Mouse (Mus musculus): Measurements from ENCODE around the gene Gm20388. TPM values are rescaled to one million over a fixed set of nuclear protein-coding genes. Genes with fewer than 3 reads are reported as not detected.

Gene Gm20388
- polyA plus RNA-seq, 1 experiment from 2014 or later: not detected

- no peak for ATAC-seq (ENCODE audit: low FRiP score, low TSS enrichment)
- H3K4me2 ChIP-seq (replicated peaks; ENCODE audit: low read depth, low read length): no peak overlapping the region
- H3K9ac ChIP-seq (ENCODE audit: low read depth, low read length): no peak overlapping the region
- 73% methylated on average over 1 of the region's 1 CpGs for WGBS
- no peak overlapping the region for H3K4me3 ChIP-seq (ENCODE audit: low read length)
- peaks cover 25% of the 10 kb centered on the region; the same call in 1 of the 2 replicates for H3K36me3 ChIP-seq (ENCODE audit: control insufficient read depth, insufficient read depth, low read length)
- H3K4me1 ChIP-seq (ENCODE audit: control insufficient read depth, insufficient read depth, low read length): no peaks in the 10 kb centered on the region
- no peaks in the 10 kb centered on the region for H3K9me3 ChIP-seq (ENCODE audit: control insufficient read depth, low read length)
- no peaks in the 10 kb centered on the region for H3K27me3 ChIP-seq (ENCODE audit: control insufficient read depth, insufficient read depth, low read length)
- H3K27ac ChIP-seq (ENCODE audit: low read depth, low read length): no peak overlapping the region
These were observed 4050.7 kb downstream of the Gm20388 start for GRCm38 (mm10) chr8:123961371-123961770.

DNA sequence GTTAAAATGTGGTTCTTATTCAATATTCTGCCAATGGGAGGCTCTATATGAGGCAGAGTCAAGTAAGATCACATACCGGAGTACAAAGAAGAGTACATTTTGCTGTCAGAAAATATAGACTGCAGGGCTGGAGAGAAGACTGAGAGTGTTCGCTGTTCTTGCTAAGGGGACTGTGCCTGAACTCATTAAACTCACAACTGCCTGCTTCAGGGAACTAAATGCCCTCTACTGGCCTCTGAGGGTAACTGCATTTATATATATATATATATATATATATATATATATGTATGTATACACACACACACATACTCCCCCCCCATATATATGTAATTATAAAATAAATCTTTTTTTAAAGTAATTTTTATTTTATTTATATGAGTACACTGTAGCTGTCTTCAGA, 4056.3 kb downstream of the Gm20388 start:
- Histone ChIP-seq H3K4me2 (replicated peaks; ENCODE audit: low read depth, low read length) (no peak overlapping the region), H3K4me1 (ENCODE audit: control insufficient read depth, insufficient read depth, low read length) (no peaks in the 10 kb centered on the region), H3K27me3 (ENCODE audit: control insufficient read depth, insufficient read depth, low read length) (no peaks in the 10 kb centered on the region), H3K4me3 (ENCODE audit: low read length) (no peak overlapping the region), H3K36me3 (ENCODE audit: control insufficient read depth, insufficient read depth, low read length) (peaks cover 19% of the 10 kb centered on the region; the same call in 1 of the 2 replicates), H3K9ac (ENCODE audit: low read depth, low read length) (no peak overlapping the region), H3K27ac (ENCODE audit: low read depth, low read length) (no peak overlapping the region), H3K9me3 (ENCODE audit: control insufficient read depth, low read length) (no peaks in the 10 kb centered on the region)
- ATAC-seq (ENCODE audit: low FRiP score, low TSS enrichment): no peak
- 69% methylated on average over 2 of the region's 2 CpGs for WGBS

- H3K27ac ChIP-seq (ENCODE audit: low read depth, low read length): no peak overlapping the region
- H3K9ac ChIP-seq (ENCODE audit: low read depth, low read length): no peak overlapping the region
- 71% methylated on average over 1 of the region's 1 CpGs for WGBS
- H3K27me3 ChIP-seq (ENCODE audit: control insufficient read depth, insufficient read depth, low read length): no peaks in the 10 kb centered on the region
- no peak for ATAC-seq (ENCODE audit: low FRiP score, low TSS enrichment)
- no peak overlapping the region for H3K4me3 ChIP-seq (ENCODE audit: low read length)
- H3K4me1 ChIP-seq (ENCODE audit: control insufficient read depth, insufficient read depth, low read length): 0 out of 2 replicates have a peak, but pooled peaks cover 4% of the 10 kb centered on the region
- no peaks in the 10 kb centered on the region for H3K36me3 ChIP-seq (ENCODE audit: control insufficient read depth, insufficient read depth, low read length)
- no peak overlapping the region for H3K4me2 ChIP-seq (replicated peaks; ENCODE audit: low read depth, low read length)
- H3K9me3 ChIP-seq (ENCODE audit: control insufficient read depth, low read length): no peaks in the 10 kb centered on the region
These were observed 4062.9 kb downstream of the Gm20388 start for GRCm38 (mm10) chr8:123973495-123973894.

DNA sequence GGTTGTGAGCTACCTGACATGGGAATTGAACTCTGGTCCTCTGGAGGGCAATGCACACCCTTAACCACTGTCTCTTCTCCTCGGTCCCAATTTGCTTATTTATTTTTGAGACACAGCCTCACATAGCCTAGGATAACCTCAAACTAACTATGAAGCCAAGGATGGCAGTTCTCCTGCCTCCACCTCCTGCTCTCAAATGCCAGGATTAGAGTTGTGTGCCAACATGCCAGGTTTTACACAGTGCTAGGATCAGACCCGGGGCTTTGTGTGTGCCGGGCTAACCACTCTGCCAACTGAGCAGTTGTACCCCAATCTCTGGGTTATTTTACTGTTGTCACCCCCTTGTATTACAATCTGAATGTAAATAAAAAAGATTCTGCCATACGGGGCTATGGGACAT, 4066.9 kb downstream of the Gm20388 start:
- H3K27ac ChIP-seq (ENCODE audit: low read depth, low read length): no peak overlapping the region

DNA sequence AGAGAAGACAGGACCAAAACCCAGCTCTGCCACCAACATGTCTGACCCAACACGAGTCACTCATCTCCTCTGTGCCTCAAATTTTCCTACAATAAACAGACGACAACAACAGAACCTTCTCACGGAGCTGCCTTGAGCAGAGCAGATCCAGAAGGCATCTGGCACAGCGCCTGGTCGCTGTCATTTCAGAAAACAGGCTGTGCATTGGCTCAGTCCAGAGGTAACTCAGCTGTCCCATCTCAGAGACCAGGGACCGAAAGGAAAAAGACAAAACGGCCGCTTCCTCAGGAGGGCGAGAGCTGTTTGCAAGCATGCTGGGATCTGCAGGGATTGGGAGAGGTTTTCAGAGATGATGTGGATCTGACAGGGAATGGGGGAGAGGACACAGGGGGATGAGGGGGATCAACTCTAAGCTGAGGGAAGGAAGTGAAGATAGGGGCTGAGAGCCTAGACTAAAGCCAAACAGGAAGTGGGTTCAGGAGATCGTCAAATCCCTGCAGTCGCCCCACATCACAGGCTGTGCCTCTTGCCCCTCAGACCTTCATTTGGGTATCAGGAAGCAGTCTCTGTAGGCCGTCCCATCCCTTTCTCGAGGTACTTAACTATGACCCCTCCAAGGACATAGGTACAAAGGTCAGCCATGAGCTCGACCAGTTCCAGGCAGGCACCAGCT, 4067.7 kb downstream of the Gm20388 start:
- peak overlapping the region; percentile 12; the same call in 1 of the 2 replicates for H3K4me2 ChIP-seq (replicated peaks; ENCODE audit: low read depth, low read length)
- H3K27ac ChIP-seq (ENCODE audit: low read depth, low read length): no peak overlapping the region
- ATAC-seq (ENCODE audit: low FRiP score, low TSS enrichment): no peak

More for the DNA sequence above, 4066.9 kb downstream of the Gm20388 start:
- Histone ChIP-seq H3K4me1 (ENCODE audit: control insufficient read depth, insufficient read depth, low read length) (0 out of 2 replicates have a peak, but pooled peaks cover 7% of the 10 kb centered on the region), H3K9me3 (ENCODE audit: control insufficient read depth, low read length) (no peaks in the 10 kb centered on the region), H3K36me3 (ENCODE audit: control insufficient read depth, insufficient read depth, low read length) (no peaks in the 10 kb centered on the region), H3K9ac (ENCODE audit: low read depth, low read length) (no peak overlapping the region), H3K27me3 (ENCODE audit: control insufficient read depth, insufficient read depth, low read length) (no peaks in the 10 kb centered on the region), H3K4me3 (ENCODE audit: low read length) (no peak overlapping the region), H3K4me2 (replicated peaks; ENCODE audit: low read depth, low read length) (no peak overlapping the region)
- 93% methylated on average over 4 of the region's 4 CpGs for WGBS
- ATAC-seq (ENCODE audit: low FRiP score, low TSS enrichment): no peak

GRCm38 (mm10) chr8:123978926-123979325, 4068.3 kb downstream of the Gm20388 start:
- H3K4me1 ChIP-seq (ENCODE audit: control insufficient read depth, insufficient read depth, low read length): 0 out of 2 replicates have a peak, but pooled peaks cover 7% of the 10 kb centered on the region
- no peak overlapping the region for H3K4me3 ChIP-seq (ENCODE audit: low read length)
- H3K4me2 ChIP-seq (replicated peaks; ENCODE audit: low read depth, low read length): 0 out of 2 replicates have a peak overlapping the region, but pooled peaks have one; percentile 12
- H3K27ac ChIP-seq (ENCODE audit: low read depth, low read length): no peak overlapping the region
- no peaks in the 10 kb centered on the region for H3K27me3 ChIP-seq (ENCODE audit: control insufficient read depth, insufficient read depth, low read length)
- no peaks in the 10 kb centered on the region for H3K9me3 ChIP-seq (ENCODE audit: control insufficient read depth, low read length)
- 77% methylated on average over 8 of the region's 8 CpGs for WGBS
- H3K36me3 ChIP-seq (ENCODE audit: control insufficient read depth, insufficient read depth, low read length): no peaks in the 10 kb centered on the region
- H3K9ac ChIP-seq (ENCODE audit: low read depth, low read length): no peak overlapping the region
- no peak for ATAC-seq (ENCODE audit: low FRiP score, low TSS enrichment)

More for the DNA sequence above, 4067.7 kb downstream of the Gm20388 start:
- WGBS: 49% methylated on average over 14 of the region's 14 CpGs
- H3K9me3 ChIP-seq (ENCODE audit: control insufficient read depth, low read length): no peaks in the 10 kb centered on the region
- H3K4me1 ChIP-seq (ENCODE audit: control insufficient read depth, insufficient read depth, low read length): 0 out of 2 replicates have a peak, but pooled peaks cover 7% of the 10 kb centered on the region
- no peak overlapping the region for H3K9ac ChIP-seq (ENCODE audit: low read depth, low read length)
- no peaks in the 10 kb centered on the region for H3K36me3 ChIP-seq (ENCODE audit: control insufficient read depth, insufficient read depth, low read length)
- H3K27me3 ChIP-seq (ENCODE audit: control insufficient read depth, insufficient read depth, low read length): no peaks in the 10 kb centered on the region
- no peak overlapping the region for H3K4me3 ChIP-seq (ENCODE audit: low read length)

DNA sequence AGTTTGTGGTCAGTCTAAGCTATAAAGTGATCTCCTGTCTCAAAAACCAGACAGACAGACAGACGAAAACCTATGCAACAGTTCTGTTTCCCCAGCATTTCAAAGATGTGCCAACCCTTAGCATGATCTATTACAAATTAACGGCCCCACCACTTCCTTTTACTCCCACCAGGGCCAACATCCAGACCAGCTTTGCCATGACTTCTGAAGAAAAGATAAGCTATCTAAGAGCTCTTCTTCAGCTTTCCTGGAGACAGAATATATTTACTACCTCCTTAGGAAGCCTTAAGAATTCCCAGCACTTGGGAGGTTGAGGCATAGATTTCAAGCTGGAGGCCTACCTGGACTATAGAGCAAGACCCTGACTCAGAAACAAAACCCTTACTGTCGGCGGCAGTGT, 4069.6 kb downstream of the Gm20388 start:
- 71% methylated on average over 4 of the region's 4 CpGs for WGBS
- no peak overlapping the region for H3K4me3 ChIP-seq (ENCODE audit: low read length)
- 0 out of 2 replicates have a peak, but pooled peaks cover 7% of the 10 kb centered on the region for H3K4me1 ChIP-seq (ENCODE audit: control insufficient read depth, insufficient read depth, low read length)
- H3K36me3 ChIP-seq (ENCODE audit: control insufficient read depth, insufficient read depth, low read length): no peaks in the 10 kb centered on the region
- ATAC-seq (ENCODE audit: low FRiP score, low TSS enrichment): no peak
- no peaks in the 10 kb centered on the region for H3K27me3 ChIP-seq (ENCODE audit: control insufficient read depth, insufficient read depth, low read length)
- H3K27ac ChIP-seq (ENCODE audit: low read depth, low read length): no peak overlapping the region
- no peaks in the 10 kb centered on the region for H3K9me3 ChIP-seq (ENCODE audit: control insufficient read depth, low read length)
- no peak overlapping the region for H3K9ac ChIP-seq (ENCODE audit: low read depth, low read length)
- no peak overlapping the region for H3K4me2 ChIP-seq (replicated peaks; ENCODE audit: low read depth, low read length)

- 24% methylated on average over 4 of the region's 4 CpGs for WGBS
- 0 out of 2 replicates have a peak, but pooled peaks cover 7% of the 10 kb centered on the region for H3K4me1 ChIP-seq (ENCODE audit: control insufficient read depth, insufficient read depth, low read length)
- peak overlapping the region; percentile 85; the same call in 1 of the 2 replicates for H3K4me3 ChIP-seq (ENCODE audit: low read length)
- H3K9ac ChIP-seq (ENCODE audit: low read depth, low read length): 0 out of 2 replicates have a peak overlapping the region, but pooled peaks have one; percentile 80
- H3K27me3 ChIP-seq (ENCODE audit: control insufficient read depth, insufficient read depth, low read length): no peaks in the 10 kb centered on the region
- no peaks in the 10 kb centered on the region for H3K9me3 ChIP-seq (ENCODE audit: control insufficient read depth, low read length)
- no peaks in the 10 kb centered on the region for H3K36me3 ChIP-seq (ENCODE audit: control insufficient read depth, insufficient read depth, low read length)
- H3K4me2 ChIP-seq (replicated peaks; ENCODE audit: low read depth, low read length): peak overlapping the region; percentile 94
- no peak overlapping the region for H3K27ac ChIP-seq (ENCODE audit: low read depth, low read length)
- ATAC-seq (ENCODE audit: low FRiP score, low TSS enrichment): no peak
These were observed 4071.0 kb downstream of the Gm20388 start for GRCm38 (mm10) chr8:123981674-123982073.

GRCm38 (mm10) chr8:123982291-123982793, 4071.7 kb downstream of the Gm20388 start:
- no peaks in the 10 kb centered on the region for H3K27me3 ChIP-seq (ENCODE audit: control insufficient read depth, insufficient read depth, low read length)
- H3K9ac ChIP-seq (ENCODE audit: low read depth, low read length): peak overlapping the region; percentile 80
- H3K27ac ChIP-seq (ENCODE audit: low read depth, low read length): no peak overlapping the region
- peak overlapping the region; percentile 85 for H3K4me3 ChIP-seq (ENCODE audit: low read length)
- 0 out of 2 replicates have a peak, but pooled peaks cover 7% of the 10 kb centered on the region for H3K4me1 ChIP-seq (ENCODE audit: control insufficient read depth, insufficient read depth, low read length)
- WGBS: under 1% methylated on average over 39 of the region's 48 CpGs
- peak; percentile 62 for ATAC-seq (ENCODE audit: low FRiP score, low TSS enrichment)
- H3K36me3 ChIP-seq (ENCODE audit: control insufficient read depth, insufficient read depth, low read length): no peaks in the 10 kb centered on the region
- H3K9me3 ChIP-seq (ENCODE audit: control insufficient read depth, low read length): no peaks in the 10 kb centered on the region
- peak overlapping the region; percentile 94 for H3K4me2 ChIP-seq (replicated peaks; ENCODE audit: low read depth, low read length)
